Comparison of ENCODE assay signal across 8 mouse cellular contexts in the genomic region with DNA sequence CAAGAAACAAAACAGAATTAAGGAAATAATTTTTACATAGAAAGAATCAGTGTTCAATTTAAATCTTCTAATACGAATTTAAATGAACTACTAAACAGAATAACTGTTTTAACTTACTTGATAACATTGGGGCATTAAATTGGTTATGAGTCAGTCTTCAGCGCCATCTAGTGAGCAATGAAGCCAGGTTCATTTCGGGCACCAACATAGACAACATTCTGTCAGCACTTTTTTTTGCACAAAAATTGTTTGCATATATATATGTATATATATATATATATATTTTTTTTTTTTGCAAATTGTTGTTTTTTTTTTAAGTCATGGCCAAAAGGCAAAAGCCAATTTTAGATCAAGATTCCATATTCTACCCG.
DNase-seq lines count a peak whose midpoint lies in the region; ATAC-seq lines count a peak whose summit lies in the region.

No protein-coding gene starts in this region.

- no peak overlapping the region for H3K4me2 ChIP-seq in intestine, embryonic 14.5 days (ENCODE audit: low read length)
- H3K4me2 ChIP-seq in intestine, embryonic 15.5 days (replicated peaks) = no peak overlapping the region

- WGBS in intestine, embryonic 14.5 days = 44% methylated on average over 4 of the region's 4 CpGs
- WGBS in intestine, embryonic 15.5 days = 39% methylated on average over 4 of the region's 4 CpGs

- no peak overlapping the region for H3K9ac ChIP-seq in intestine, embryonic 14.5 days (ENCODE audit: low read length)
- no peak overlapping the region for H3K9ac ChIP-seq in intestine, embryonic 15.5 days

- no peak for ATAC-seq in intestine, embryonic 14.5 days (replicated peaks; ENCODE audit: low FRiP score, low TSS enrichment, low read depth)
- no peak for ATAC-seq in intestine, embryonic 15.5 days

- no peaks in the 10 kb centered on the region for H3K36me3 ChIP-seq in intestine, embryonic 14.5 days (ENCODE audit: control insufficient read depth, insufficient read depth, low read length)
- H3K36me3 ChIP-seq in intestine, embryonic 15.5 days = no peaks in the 10 kb centered on the region
- H3K36me3 ChIP-seq in splenic B cell, adult 2 months (ENCODE audit: control insufficient read depth, insufficient read depth, low read length, poor library complexity, severe bottlenecking) = no peaks in the 10 kb centered on the region

- H3K9me3 ChIP-seq in intestine, embryonic 14.5 days (ENCODE audit: control insufficient read depth, low read length) = no peaks in the 10 kb centered on the region
- no peaks in the 10 kb centered on the region for H3K9me3 ChIP-seq in intestine, embryonic 15.5 days

- no peaks in the 10 kb centered on the region for H3K4me1 ChIP-seq in intestine, embryonic 14.5 days (replicated peaks; ENCODE audit: control insufficient read depth, insufficient read depth, low read length)
- no peaks in the 10 kb centered on the region for H3K4me1 ChIP-seq in intestine, embryonic 15.5 days (replicated peaks)

- no peak overlapping the region for H3K27ac ChIP-seq in intestine, embryonic 14.5 days (ENCODE audit: low read depth)
- no peak overlapping the region for H3K27ac ChIP-seq in intestine, embryonic 15.5 days

- no peaks in the 10 kb centered on the region for H3K27me3 ChIP-seq in intestine, embryonic 14.5 days (replicated peaks; ENCODE audit: control insufficient read depth, insufficient read depth, low read length)
- no peaks in the 10 kb centered on the region for H3K27me3 ChIP-seq in intestine, embryonic 15.5 days (replicated peaks)
- H3K27me3 ChIP-seq in splenic B cell, adult 2 months (ENCODE audit: control insufficient read depth, insufficient read depth, low read length, poor library complexity, severe bottlenecking) = no peaks in the 10 kb centered on the region

- H3K4me3 ChIP-seq in intestine, embryonic 14.5 days (ENCODE audit: low read depth, low read length) = no peak overlapping the region
- no peak overlapping the region for H3K4me3 ChIP-seq in intestine, embryonic 15.5 days (replicated peaks)

- DNase-seq in intestine, embryonic 14.5 days (ENCODE audit: low spot score) = peak; percentile 51
- DNase-seq in A20 (ENCODE audit: low read depth, low spot score) = peak; percentile 51
- DNase-seq in CD8-positive naive resting alpha-beta T cell, adult 2 months (ENCODE audit: low read depth in 2 of 2, low spot score in 2 of 2) = peak; percentile 42 to 60
- DNase-seq in embryo, embryonic 10.5 days (ENCODE audit: low spot score) = peak; percentile 71
- DNase-seq in layer of hippocampus, postnatal 10 days (ENCODE audit: low spot score in 2 of 2) = peak; percentile 53 to 62
- DNase-seq in splenic B cell, adult 2 months (ENCODE audit: low read depth, low spot score) = peak; percentile 76
- DNase-seq in gastrocnemius, adult 8-10 months (ENCODE audit: low spot score in 2 of 2) = no peak

Comparison
In these comparisons a context has a peak if more than half of its experiments do, and no peak if none do; other contexts are left out.
1. DNase-seq: peak in intestine, embryonic 14.5 days (single experiment), A20 (single experiment), CD8-positive naive resting alpha-beta T cell, adult 2 months (2 of 2), embryo, embryonic 10.5 days (single experiment), layer of hippocampus, postnatal 10 days (2 of 2) and splenic B cell, adult 2 months (single experiment); none in gastrocnemius, adult 8-10 months (0 of 2).